Mouse (Mus musculus): Measurements from ENCODE around the gene Gcnt2.

DNA sequence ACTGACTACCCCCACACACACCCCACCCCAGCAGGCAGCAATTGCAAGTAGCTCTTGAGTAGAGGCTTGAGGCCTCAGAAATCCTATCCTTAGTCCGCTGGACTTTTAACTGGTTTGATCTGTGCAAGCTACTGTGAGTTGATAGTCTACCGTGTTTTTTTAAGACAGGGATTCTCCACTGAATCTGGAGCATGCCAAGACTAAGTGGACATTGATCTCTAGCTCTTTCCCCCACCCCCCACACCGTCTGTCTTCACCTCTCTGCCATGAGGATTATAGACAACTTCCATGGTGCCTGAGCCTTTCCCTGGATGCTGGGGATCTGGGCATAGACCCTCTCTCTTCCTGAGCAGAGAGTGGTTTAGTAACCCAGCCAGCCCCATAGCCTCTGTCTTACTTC lies 74.8 kb downstream of the Gcnt2 start:
- TF ChIP-seq CTCF (IDR thresholded peaks at IDR 0.05; ENCODE audit: low read depth): no peak
- no peak for TF ChIP-seq EP300 (optimal IDR thresholded peaks at IDR 0.05)

All from stomach, postnatal 0 days (tissue).